Mouse (Mus musculus) midbrain, embryonic 12.5 days (tissue): ENCODE data around the gene 2610002M06Rik. TPM values are rescaled to one million over a fixed set of nuclear protein-coding genes. Genes with fewer than 3 reads are reported as not detected.

Source experiments
- polyA plus RNA-seq: library from polyadenylated mRNA; unstranded; fragments of >200 nt; fragmentation: Nextera tagmentation; extraction: Ambion mirVana; gene quantifications from 2 replicates; pipeline ENCODE4 v1.2.1, GENCODE M21; 2016

Gene 2610002M06Rik
- polyA plus RNA-seq, 1 experiment from 2014 or later: 9.4 TPM

Other genes starting within 250 kb of the 2610002M06Rik start
- gene Tbx22, start 148.4 kb downstream of the 2610002M06Rik start, polyA plus RNA-seq: 0.22 TPM in 1 of 2 replicates, not detected in the other
- 0.20 TPM in 1 of 2 replicates, not detected in the other for gene Tent5d, start 23.7 kb downstream of the 2610002M06Rik start, polyA plus RNA-seq
- gene Gm732, start 132.1 kb upstream of the 2610002M06Rik start, polyA plus RNA-seq: not detected in 2 replicates